Mouse (Mus musculus): ENCODE measurements around the gene Wdr4. TPM values are rescaled to one million over a fixed set of nuclear protein-coding genes. Genes with fewer than 3 reads are reported as not detected.

Wdr4 gene
- polyA plus RNA-seq, 1 experiment from 2014 or later = 31.3 TPM

GRCm38 (mm10) chr17:31451179-31451708 lies 68.5 kb downstream of the Wdr4 start:
- Histone ChIP-seq H3K9me3 (replicated peaks; ENCODE audit: control insufficient read depth, low read length) (no peaks in the 10 kb centered on the region), H3K4me2 (ENCODE audit: low read length) (no peak overlapping the region), H3K4me3 (ENCODE audit: low read depth, low read length) (no peak overlapping the region), H3K4me1 (ENCODE audit: control insufficient read depth, insufficient read depth, low read length) (peaks cover 15% of the 10 kb centered on the region), H3K36me3 (ENCODE audit: control insufficient read depth, insufficient read depth, low read length) (peaks cover 42% of the 10 kb centered on the region), H3K27me3 (replicated peaks; ENCODE audit: control insufficient read depth, insufficient read depth, low read length) (no peaks in the 10 kb centered on the region), H3K27ac (ENCODE audit: low read depth, low read length) (peak overlapping the region; percentile 70), H3K9ac (ENCODE audit: low read length) (no peak overlapping the region)
- 0 out of 2 replicates have a peak, but pooled peaks have one; percentile 29 for ATAC-seq
- DNase-seq (ENCODE audit: low spot score) = no peak
- 42% methylated on average over 8 of the region's 8 CpGs for WGBS

- no peak overlapping the region for H3K4me2 ChIP-seq (ENCODE audit: low read length)
- H3K9ac ChIP-seq (ENCODE audit: low read length) = no peak overlapping the region
- DNase-seq (ENCODE audit: low spot score) = peak; percentile 73
- H3K27me3 ChIP-seq (replicated peaks; ENCODE audit: control insufficient read depth, insufficient read depth, low read length) = no peaks in the 10 kb centered on the region
- no peak overlapping the region for H3K4me3 ChIP-seq (ENCODE audit: low read depth, low read length)
- peaks cover 15% of the 10 kb centered on the region for H3K4me1 ChIP-seq (ENCODE audit: control insufficient read depth, insufficient read depth, low read length)
- WGBS = 48% methylated on average over 3 of the region's 3 CpGs
- peak; percentile 37; the same call in 1 of the 2 replicates for ATAC-seq
- peak overlapping the region; percentile 70; the same call in 1 of the 2 replicates for H3K27ac ChIP-seq (ENCODE audit: low read depth, low read length)
- peaks cover 43% of the 10 kb centered on the region for H3K36me3 ChIP-seq (ENCODE audit: control insufficient read depth, insufficient read depth, low read length)
- H3K9me3 ChIP-seq (replicated peaks; ENCODE audit: control insufficient read depth, low read length) = no peaks in the 10 kb centered on the region
Measured at GRCm38 (mm10) chr17:31450206-31450605, 69.6 kb downstream of the Wdr4 start.

- no peak overlapping the region for H3K9ac ChIP-seq (ENCODE audit: low read length)
- 68% methylated on average over 1 of the region's 1 CpGs for WGBS
- DNase-seq (ENCODE audit: low spot score) = no peak
Measured at GRCm38 (mm10) chr17:31448519-31448918, 71.3 kb downstream of the Wdr4 start.

DNA sequence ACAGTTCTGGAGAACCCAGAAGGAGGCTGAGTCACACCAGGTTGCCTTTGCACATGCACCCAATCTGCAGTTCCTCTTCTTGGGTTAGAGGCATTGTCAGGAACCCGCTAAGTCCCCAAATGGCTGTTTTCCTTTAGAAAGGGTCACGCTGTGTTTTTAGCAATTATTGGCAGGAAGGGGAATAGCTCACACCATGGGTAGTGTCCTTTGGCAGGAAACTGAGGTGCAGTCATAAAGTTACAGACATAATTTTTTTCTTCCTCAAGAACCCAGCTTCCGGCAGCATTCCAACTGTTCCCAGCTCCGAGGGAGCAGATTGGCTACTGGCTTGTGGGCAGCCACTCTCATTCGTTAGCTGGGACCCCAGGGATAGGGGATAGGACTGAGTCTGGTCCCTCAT lies 72.0 kb downstream of the Wdr4 start:
- no peaks in the 10 kb centered on the region for H3K27me3 ChIP-seq (replicated peaks; ENCODE audit: control insufficient read depth, insufficient read depth, low read length)
- peaks cover 15% of the 10 kb centered on the region for H3K4me1 ChIP-seq (ENCODE audit: control insufficient read depth, insufficient read depth, low read length)
- WGBS = 84% methylated on average over 5 of the region's 5 CpGs
- H3K36me3 ChIP-seq (ENCODE audit: control insufficient read depth, insufficient read depth, low read length) = peaks cover 59% of the 10 kb centered on the region
- H3K4me2 ChIP-seq (ENCODE audit: low read length) = no peak overlapping the region
- H3K9me3 ChIP-seq (replicated peaks; ENCODE audit: control insufficient read depth, low read length) = no peaks in the 10 kb centered on the region
- ATAC-seq (no peak), DNase-seq (ENCODE audit: low spot score) (no peak)
- no peak overlapping the region for H3K27ac ChIP-seq (ENCODE audit: low read depth, low read length)
- H3K9ac ChIP-seq (ENCODE audit: low read length) = no peak overlapping the region
- H3K4me3 ChIP-seq (ENCODE audit: low read depth, low read length) = no peak overlapping the region

More at GRCm38 (mm10) chr17:31448519-31448918, 71.3 kb downstream of the Wdr4 start:
- no peak overlapping the region for H3K4me3 ChIP-seq (ENCODE audit: low read depth, low read length)
- no peak overlapping the region for H3K27ac ChIP-seq (ENCODE audit: low read depth, low read length)
- no peaks in the 10 kb centered on the region for H3K9me3 ChIP-seq (replicated peaks; ENCODE audit: control insufficient read depth, low read length)
- ATAC-seq = no peak
- no peak overlapping the region for H3K4me2 ChIP-seq (ENCODE audit: low read length)
- H3K36me3 ChIP-seq (ENCODE audit: control insufficient read depth, insufficient read depth, low read length) = peaks cover 51% of the 10 kb centered on the region
- H3K4me1 ChIP-seq (ENCODE audit: control insufficient read depth, insufficient read depth, low read length) = peaks cover 15% of the 10 kb centered on the region
- H3K27me3 ChIP-seq (replicated peaks; ENCODE audit: control insufficient read depth, insufficient read depth, low read length) = no peaks in the 10 kb centered on the region

GRCm38 (mm10) chr17:31445061-31445731 lies 74.6 kb downstream of the Wdr4 start:
- H3K9ac ChIP-seq (ENCODE audit: low read length) = no peak overlapping the region
- no peaks in the 10 kb centered on the region for H3K9me3 ChIP-seq (replicated peaks; ENCODE audit: control insufficient read depth, low read length)
- 77% methylated on average over 7 of the region's 7 CpGs for WGBS
- H3K4me3 ChIP-seq (ENCODE audit: low read depth, low read length) = no peak overlapping the region
- ATAC-seq (no peak), DNase-seq (ENCODE audit: low spot score) (no peak)
- peaks cover 1% of the 10 kb centered on the region; the same call in 1 of the 2 replicates for H3K4me1 ChIP-seq (ENCODE audit: control insufficient read depth, insufficient read depth, low read length)
- H3K27ac ChIP-seq (ENCODE audit: low read depth, low read length) = no peak overlapping the region
- peaks cover 59% of the 10 kb centered on the region for H3K36me3 ChIP-seq (ENCODE audit: control insufficient read depth, insufficient read depth, low read length)
- H3K27me3 ChIP-seq (replicated peaks; ENCODE audit: control insufficient read depth, insufficient read depth, low read length) = no peaks in the 10 kb centered on the region
- H3K4me2 ChIP-seq (ENCODE audit: low read length) = no peak overlapping the region

Small RNA genes lying within 50 kb of the gene (microRNA-seq; reads per million reads assigned to microRNA genes)
- gene Gm24970 = not detected

Other genes with a start within 250 kb of the Wdr4 start
- 2.9 and 3.6 TPM in 2 replicates for gene Rsph1, start 242.6 kb downstream of the Wdr4 start, polyA plus RNA-seq (2014; fragmentation: Nextera tagmentation; extraction: Ambion mirVana)
- gene Slc37a1, start 233.2 kb downstream of the Wdr4 start, polyA plus RNA-seq (2014; fragmentation: Nextera tagmentation; extraction: Ambion mirVana) = 6.9 and 7.9 TPM in 2 replicates
- 60.7 and 68.5 TPM in 2 replicates for gene Pde9a, start 133.8 kb downstream of the Wdr4 start, polyA plus RNA-seq (2014; fragmentation: Nextera tagmentation; extraction: Ambion mirVana)
- 377 and 457 TPM in 2 replicates for gene Ndufv3, start 135 bp upstream of the Wdr4 start, polyA plus RNA-seq (2014; fragmentation: Nextera tagmentation; extraction: Ambion mirVana)
- gene Pknox1, start 44.8 kb upstream of the Wdr4 start, polyA plus RNA-seq (2014; fragmentation: Nextera tagmentation; extraction: Ambion mirVana) = 36.4 and 36.8 TPM in 2 replicates
- gene Cbs, start 117.3 kb upstream of the Wdr4 start, polyA plus RNA-seq (2014; fragmentation: Nextera tagmentation; extraction: Ambion mirVana) = 5.6 and 6.1 TPM in 2 replicates
- gene U2af1, start 138.9 kb upstream of the Wdr4 start, polyA plus RNA-seq (2014; fragmentation: Nextera tagmentation; extraction: Ambion mirVana) = 165 and 172 TPM in 2 replicates
- 0.14 TPM in 1 of 2 replicates, not detected in the other for gene Cryaa, start 157.8 kb upstream of the Wdr4 start, polyA plus RNA-seq (2014; fragmentation: Nextera tagmentation; extraction: Ambion mirVana)